20 mouse cellular contexts compared by ENCODE assay signal in genomic region chr2:113498717-113499116, GRCm38 (mm10).
DNase-seq lines count a peak whose midpoint lies in the region; ATAC-seq and TF ChIP-seq lines count a peak whose summit lies in the region.
"Had no signal": no experiment of that assay in that cellular context is flagged by ENCODE, and none has a peak within 500 bp of the region (broad histone marks: within the 10 kb centered on the region; RNA-seq: fewer than 3 reads in every experiment).

No protein-coding gene starts in this region.

- no peak for DNase-seq in kidney, adult 2 months
- peak; percentile 10 for DNase-seq in retina, embryonic 14.5 days (ENCODE audit: low spot score)
- DNase-seq in retina, postnatal 1 day = no peak
- DNase-seq in brain, embryonic 14.5 days (ENCODE audit: low read depth) = no peak
- DNase-seq in T-cell, adult 2 months (ENCODE audit: low spot score) = no peak
- no peak for DNase-seq in left cerebral cortex, adult 8-10 months (ENCODE audit: low spot score in 2 of 2)
- DNase-seq: cerebellum, postnatal 10 days; kidney, postnatal 10 days; layer of hippocampus, adult 9-11 months; liver, embryonic 13.5 days; lung, postnatal 14 days; right cerebral cortex, postnatal 4 days; thymus, postnatal 36 days had no signal

- H3K9ac ChIP-seq in kidney, embryonic 15.5 days = no peak overlapping the region
- H3K9ac ChIP-seq: forebrain, embryonic 12.5 days; heart, embryonic 15.5 days; liver, embryonic 13.5 days; neural tube, embryonic 13.5 days had no signal

- no peaks in the 10 kb centered on the region for H3K9me3 ChIP-seq in kidney, embryonic 15.5 days (replicated peaks)
- H3K9me3 ChIP-seq: forebrain, embryonic 12.5 days; heart, embryonic 15.5 days; hindbrain, embryonic 10.5 days; liver, embryonic 13.5 days; midbrain, embryonic 10.5 days; neural tube, embryonic 13.5 days had no signal

- TF ChIP-seq POLR2A in kidney, adult 2 months (IDR thresholded peaks at IDR 0.05; ENCODE audit: low read depth, low read length) = no peak
- TF ChIP-seq POLR2A in brain, embryonic 14.5 days (IDR thresholded peaks at IDR 0.05; ENCODE audit: borderline replicate concordance, extremely low read depth, insufficient read depth, insufficient read length, poor library complexity, severe bottlenecking) = no peak

- no peak overlapping the region for H3K4me3 ChIP-seq in kidney, embryonic 15.5 days (replicated peaks)
- no peak overlapping the region for H3K4me3 ChIP-seq in kidney, adult 2 months (ENCODE audit: insufficient read depth, low read depth, low read length)
- H3K4me3 ChIP-seq: forebrain, embryonic 12.5 days; heart, embryonic 15.5 days; hindbrain, embryonic 10.5 days; liver, embryonic 13.5 days; midbrain, embryonic 10.5 days; neural tube, embryonic 13.5 days had no signal

- H3K27ac ChIP-seq in kidney, embryonic 15.5 days = no peak overlapping the region
- H3K27ac ChIP-seq in kidney, adult 2 months (ENCODE audit: insufficient read depth, low read depth, low read length) = no peak overlapping the region
- H3K27ac ChIP-seq: forebrain, embryonic 12.5 days; heart, embryonic 15.5 days; hindbrain, embryonic 10.5 days; liver, embryonic 13.5 days; midbrain, embryonic 10.5 days; neural tube, embryonic 13.5 days had no signal

- no peaks in the 10 kb centered on the region for H3K36me3 ChIP-seq in kidney, embryonic 15.5 days
- H3K36me3 ChIP-seq in kidney, adult 2 months (ENCODE audit: control insufficient read depth, insufficient read depth, low read length) = no peaks in the 10 kb centered on the region
- H3K36me3 ChIP-seq: forebrain, embryonic 12.5 days; heart, embryonic 15.5 days; hindbrain, embryonic 10.5 days; liver, embryonic 13.5 days; midbrain, embryonic 10.5 days; neural tube, embryonic 13.5 days had no signal

- H3K4me2 ChIP-seq in kidney, embryonic 15.5 days = peak overlapping the region; percentile 41
- H3K4me2 ChIP-seq: forebrain, embryonic 12.5 days; heart, embryonic 15.5 days; liver, embryonic 13.5 days; neural tube, embryonic 13.5 days had no signal

- WGBS in kidney, embryonic 15.5 days = 66% methylated on average over 7 of the region's 7 CpGs
- 68% methylated on average over 7 of the region's 7 CpGs for WGBS in kidney, adult 2 months

- ATAC-seq in kidney, embryonic 15.5 days (replicated peaks; ENCODE audit: low FRiP score) = no peak
- ATAC-seq: inflammation-experienced regulatory T-cells, adult 6 months had no signal

- H3K4me1 ChIP-seq in kidney, embryonic 15.5 days = 0 out of 2 replicates have a peak, but pooled peaks cover 3% of the 10 kb centered on the region
- H3K4me1 ChIP-seq in kidney, adult 2 months (ENCODE audit: control insufficient read depth, insufficient read depth, low read length) = peaks cover 9% of the 10 kb centered on the region
- H3K4me1 ChIP-seq: forebrain, embryonic 12.5 days; heart, embryonic 15.5 days; hindbrain, embryonic 10.5 days; liver, embryonic 13.5 days; midbrain, embryonic 10.5 days; neural tube, embryonic 13.5 days had no signal

- no peaks in the 10 kb centered on the region for H3K27me3 ChIP-seq in kidney, embryonic 15.5 days
- no peaks in the 10 kb centered on the region for H3K27me3 ChIP-seq in kidney, adult 2 months (replicated peaks; ENCODE audit: control insufficient read depth, insufficient read depth, low read length)
- H3K27me3 ChIP-seq: forebrain, embryonic 12.5 days; heart, embryonic 15.5 days; liver, embryonic 13.5 days; neural tube, embryonic 13.5 days had no signal

- no peak for TF ChIP-seq CTCF in kidney, adult 2 months (conservative IDR thresholded peaks at IDR 0.05; ENCODE audit: insufficient read depth, insufficient read length, low read depth, low read length)
- TF ChIP-seq CTCF in brain, embryonic 14.5 days (IDR thresholded peaks at IDR 0.05; ENCODE audit: borderline replicate concordance, extremely low read depth, insufficient read depth, insufficient read length) = peak; percentile 2; the same call in 1 of the 2 replicates
